Mouse (Mus musculus) left cerebral cortex, postnatal 25 days (tissue): Measurements from ENCODE around the gene Gm13030. TPM values are rescaled to one million over a fixed set of nuclear protein-coding genes. Genes with fewer than 3 reads are reported as not detected.
A peak's percentile ranks its signal among the peaks of the same experiment; 100 is the strongest.
"Not testable (repeated sequence)": the region's sequence is repeated elsewhere in the genome, so short reads cannot be mapped to it uniquely, and the experiment has no call there.

Experiments
- DNase-seq, 2 experiments: peaks; one replicate each; pipeline ENCODE4 v3.0.0; 2022; ENCODE audit warnings: low spot score in 2 of 2, mixed read lengths in 1 of 2
- intact Hi-C: fragments of 180-260 bp; cut with DNase I; formaldehyde crosslinking; loops from one replicate; pipeline ENCODE4 v1.15.1; 2025
- total RNA-seq, 2 experiments: library from RNA; stranded (reverse); gene quantifications; 2 replicates each; pipeline ENCODE4 v1.2.3; 2021

Gene Gm13030
- total RNA-seq, 2 experiments from 2014 or later = not detected

- intact Hi-C loops, DNase-seq: not testable (repeated sequence)
These were observed 1.5 kb upstream of the Gm13030 start for GRCm38 (mm10) chr4:138875275-138875674.

- no peak for DNase-seq
- intact Hi-C loops = no loop called here
These were observed 5.1 kb downstream of the Gm13030 start for GRCm38 (mm10) chr4:138868666-138869065.

DNA sequence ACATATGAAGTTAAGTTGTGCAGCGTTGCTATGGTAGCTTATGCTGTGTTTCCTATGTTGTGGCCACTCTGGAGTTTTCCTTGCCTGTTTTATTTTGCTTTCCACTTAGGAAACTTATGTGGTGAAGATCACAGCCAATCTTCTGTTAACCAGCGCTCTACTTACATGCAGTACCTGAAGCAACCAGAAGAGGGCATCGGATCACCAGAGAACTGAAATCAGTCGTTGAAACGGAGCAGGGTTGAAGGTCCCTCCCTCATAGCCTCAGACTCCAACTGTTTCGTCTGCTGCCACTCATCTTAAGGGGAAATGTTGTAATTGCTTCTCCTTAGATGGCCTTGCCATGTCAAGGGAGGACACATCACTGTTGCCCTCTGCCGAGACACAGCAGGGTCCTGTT is 7.4 kb downstream of the Gm13030 start:
- DNase-seq = peak; percentile 75 to 82
- intact Hi-C loops = loop anchor here (1.0 kb wide), 1 partner anchor 18 kb away; no protein-coding TSS in a partner anchor

- DNase-seq = no peak
- intact Hi-C loops = loop anchor here (1.0 kb wide), 1 partner anchor 18 kb away; no protein-coding TSS in a partner anchor
These were observed 7.8 kb downstream of the Gm13030 start for GRCm38 (mm10) chr4:138865991-138866390.

DNA sequence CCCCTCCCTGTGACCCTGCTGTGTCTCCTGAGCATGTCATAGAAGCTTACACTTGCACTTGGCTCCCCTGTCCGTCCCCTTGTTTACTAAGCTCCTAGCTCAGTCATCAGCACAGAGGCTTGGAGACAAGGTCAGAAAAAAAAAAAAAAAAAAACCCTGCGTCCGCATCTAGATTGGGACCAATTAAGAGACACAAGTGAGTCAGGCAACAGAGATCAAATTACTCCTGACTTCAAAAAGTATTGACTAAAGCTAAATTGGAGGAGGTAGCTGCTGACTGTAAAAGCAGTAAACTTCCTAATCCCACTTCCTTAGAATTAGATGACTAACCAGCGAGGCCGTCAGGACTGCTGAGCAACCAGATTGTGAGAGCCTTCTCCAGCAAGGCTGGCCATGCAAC is 8.7 kb downstream of the Gm13030 start:
- no peak for DNase-seq
- intact Hi-C loops = no loop called here

GRCm38 (mm10) chr4:138863344-138863998 is 10.3 kb downstream of the Gm13030 start, which contains the start of gene Pla2g5:
TSS of gene Pla2g5 (minus strand) at chr4:138863482.
- intact Hi-C loops = no loop called here
- no peak for DNase-seq

- DNase-seq = peak; percentile 66 to 82
- intact Hi-C loops = loop anchor here (10.0 kb wide), 1 partner anchor 535 kb away; the partner anchor contains the start of gene Pink1
These were observed 14.0 kb downstream of the Gm13030 start for GRCm38 (mm10) chr4:138859728-138860127.

GRCm38 (mm10) chr4:138859245-138859644 is 14.5 kb downstream of the Gm13030 start:
- DNase-seq = no peak
- intact Hi-C loops = loop anchor here (10.0 kb wide), 1 partner anchor 534 kb away; the partner anchor contains the start of gene Pink1

- DNase-seq = peak in 1 of 2 experiments; percentile 75
- intact Hi-C loops = loop anchor here (10.0 kb wide), 1 partner anchor 534 kb away; the partner anchor contains the start of gene Pink1
These were observed 15.3 kb downstream of the Gm13030 start for GRCm38 (mm10) chr4:138858446-138858845.

DNA sequence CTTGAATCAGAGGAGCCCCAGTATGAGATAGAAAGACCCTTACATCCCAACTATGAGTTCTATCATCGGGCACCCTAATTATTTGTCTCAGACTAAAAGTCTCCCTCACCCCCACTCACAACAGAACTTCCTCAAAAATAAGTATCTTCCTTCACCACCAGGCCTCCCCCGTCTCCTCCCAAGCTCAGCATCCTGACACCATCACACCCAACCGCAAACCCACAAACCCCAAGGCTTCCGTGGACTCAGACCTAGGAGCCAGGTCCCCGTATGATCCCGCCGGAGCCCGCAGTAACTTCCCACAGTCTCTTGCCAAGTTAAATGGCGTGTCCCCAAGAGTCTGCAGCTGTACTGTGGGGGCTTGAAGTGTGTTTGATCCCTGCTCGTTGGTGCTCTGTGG is 16.2 kb downstream of the Gm13030 start:
- no peak for DNase-seq
- intact Hi-C loops = loop anchor here (10.0 kb wide), 1 partner anchor 533 kb away; the partner anchor contains the start of gene Pink1

DNA sequence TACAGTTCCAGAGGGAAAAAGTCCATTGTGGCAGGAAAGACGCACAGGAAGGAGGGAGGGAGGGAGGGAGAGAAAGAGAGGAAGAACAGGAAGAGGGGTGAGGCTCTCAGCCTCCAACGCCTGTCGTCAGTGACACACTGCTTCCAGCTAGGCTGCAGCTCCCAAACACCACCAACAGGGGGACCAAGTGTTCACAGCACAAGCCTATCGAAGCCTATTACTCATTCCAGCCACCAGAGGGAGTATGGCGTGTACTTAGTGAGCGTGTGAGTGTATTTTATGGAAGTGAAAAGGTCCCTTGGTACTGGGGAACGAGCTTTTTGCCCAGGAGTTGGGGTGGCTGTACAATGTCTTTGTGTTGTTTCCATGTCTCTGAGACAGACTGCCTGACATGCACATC is 17.3 kb downstream of the Gm13030 start:
- intact Hi-C loops = loop anchor here (10.0 kb wide), 1 partner anchor 532 kb away; the partner anchor contains the start of gene Pink1
- peak; percentile 71 to 83 for DNase-seq

- peak in 1 of 2 experiments; percentile 74 for DNase-seq
- intact Hi-C loops = loop anchor here (10.0 kb wide), 1 partner anchor 530 kb away; the partner anchor contains the start of gene Pink1
These were observed 18.6 kb downstream of the Gm13030 start for GRCm38 (mm10) chr4:138855092-138855632.

DNA sequence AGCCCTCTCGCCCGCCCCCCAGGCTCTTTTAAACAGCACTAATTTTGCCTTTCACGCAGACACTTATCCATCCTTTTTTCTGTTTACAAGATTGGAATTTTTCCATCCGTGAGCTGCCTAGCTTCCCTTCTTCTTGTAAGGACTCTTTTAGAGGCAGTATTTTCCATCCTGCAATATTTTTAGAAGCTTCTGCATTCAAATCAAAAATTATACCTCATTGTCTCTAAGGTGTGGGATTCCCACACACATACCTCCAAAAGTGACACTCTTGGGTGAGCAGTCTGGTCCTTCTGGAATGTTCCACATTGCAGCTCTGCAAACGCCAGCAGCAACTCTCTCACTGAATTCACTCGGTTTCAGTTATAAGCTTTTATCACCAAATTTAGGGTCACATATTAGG is 20.8 kb downstream of the Gm13030 start:
- intact Hi-C loops = loop anchor here (10.0 kb wide), 1 partner anchor 528 kb away; the partner anchor contains the start of gene Pink1
- DNase-seq = peak in 1 of 2 experiments; percentile 77

- intact Hi-C loops = loop anchor here (1.0 to 10.0 kb wide), 4 partner anchors 103 to 527 kb away; partner anchors contain the start of gene Pink1
- DNase-seq = peak; percentile 78 to 92
These were observed 22.3 kb downstream of the Gm13030 start for GRCm38 (mm10) chr4:138851463-138851862.

DNA sequence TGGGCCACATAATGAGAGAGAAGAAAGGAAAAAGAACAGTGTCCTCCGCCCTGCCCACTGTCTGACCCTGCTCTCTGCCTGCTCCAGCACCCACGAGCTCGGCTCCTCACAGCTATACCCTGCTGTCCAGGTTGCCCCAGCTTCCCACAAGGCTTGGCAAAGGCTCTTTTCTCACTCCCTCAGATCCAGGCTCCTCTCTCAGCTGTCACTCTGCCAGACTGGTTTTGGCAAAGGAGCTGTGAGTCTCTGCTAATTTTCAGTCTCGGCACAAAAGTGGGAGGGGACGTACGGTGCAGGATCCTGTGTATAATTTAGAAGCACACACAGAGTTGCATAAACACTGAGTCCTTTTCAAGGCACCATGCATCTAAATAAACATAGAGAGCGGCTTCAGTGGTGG is 32.4 kb downstream of the Gm13030 start:
- DNase-seq = peak; percentile 82 to 98
- intact Hi-C loops = loop anchor here (5.0 kb wide), 1 partner anchor 294 kb away; no protein-coding TSS in a partner anchor

DNA sequence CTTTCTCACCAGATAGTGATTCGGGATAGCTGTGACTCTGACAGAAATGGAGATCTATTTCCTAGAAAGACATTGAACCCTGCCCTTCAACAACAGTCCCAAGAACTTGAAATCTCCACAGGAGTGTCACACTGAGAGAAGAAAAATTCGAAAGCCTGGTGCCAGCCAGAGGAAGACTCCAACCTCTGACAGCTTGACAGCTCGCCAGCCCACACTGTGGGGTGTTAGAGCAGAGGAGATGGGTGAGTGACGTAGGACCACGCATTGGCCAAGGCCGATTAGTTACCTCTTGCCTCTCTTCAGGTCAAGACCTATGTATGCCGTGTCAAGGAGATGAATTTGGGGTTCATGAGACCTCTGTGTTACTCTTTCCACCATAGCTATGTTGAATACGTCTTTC is 33.0 kb downstream of the Gm13030 start:
- intact Hi-C loops = loop anchor here (5.0 kb wide), 1 partner anchor 293 kb away; no protein-coding TSS in a partner anchor
- DNase-seq = no peak

DNA sequence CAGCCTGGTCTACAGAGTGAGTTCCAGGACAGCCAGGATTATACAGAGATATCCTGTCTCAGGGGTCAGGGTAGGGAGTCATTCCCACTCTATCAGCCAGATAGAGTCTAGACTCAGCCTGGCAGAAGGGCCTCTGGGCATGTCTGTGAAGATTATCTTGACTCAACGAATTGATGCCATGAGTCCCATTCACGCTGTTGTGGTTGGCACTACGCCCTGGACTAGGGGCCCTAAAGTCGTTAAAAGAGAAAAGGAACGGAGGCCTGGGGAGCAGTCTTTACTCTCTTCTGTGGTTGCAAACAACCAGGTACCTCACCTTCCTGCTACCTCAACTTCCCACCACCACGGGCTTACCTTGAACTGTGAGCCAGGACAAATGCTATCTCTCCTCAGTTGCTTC is 34.0 kb downstream of the Gm13030 start:
- intact Hi-C loops = loop anchor here (5.0 kb wide), 1 partner anchor 293 kb away; no protein-coding TSS in a partner anchor
- no peak for DNase-seq

DNA sequence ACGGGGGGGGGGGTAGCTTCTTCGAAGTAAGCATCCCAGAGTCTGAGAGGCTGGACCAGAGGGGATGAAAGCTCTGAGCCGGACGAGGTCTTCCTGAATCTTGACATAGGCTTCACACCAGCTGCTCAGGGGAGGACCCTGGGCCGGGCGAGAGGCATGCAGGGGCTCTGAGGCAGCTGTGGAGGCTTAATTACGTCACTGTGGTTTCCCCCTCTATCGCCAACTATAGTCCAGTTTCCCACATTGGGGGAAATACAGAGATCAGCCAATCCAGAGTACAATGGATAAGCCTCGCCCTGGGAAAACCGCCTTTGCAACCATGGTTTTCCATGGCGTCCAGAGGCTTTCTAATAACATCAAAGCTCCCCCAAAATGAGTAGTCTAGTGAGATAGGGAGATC is 46.6 kb downstream of the Gm13030 start:
- no peak for DNase-seq
- intact Hi-C loops = no loop called here

- intact Hi-C loops = no loop called here
- no peak for DNase-seq
These were observed 47.8 kb downstream of the Gm13030 start for GRCm38 (mm10) chr4:138825751-138826567.

DNA sequence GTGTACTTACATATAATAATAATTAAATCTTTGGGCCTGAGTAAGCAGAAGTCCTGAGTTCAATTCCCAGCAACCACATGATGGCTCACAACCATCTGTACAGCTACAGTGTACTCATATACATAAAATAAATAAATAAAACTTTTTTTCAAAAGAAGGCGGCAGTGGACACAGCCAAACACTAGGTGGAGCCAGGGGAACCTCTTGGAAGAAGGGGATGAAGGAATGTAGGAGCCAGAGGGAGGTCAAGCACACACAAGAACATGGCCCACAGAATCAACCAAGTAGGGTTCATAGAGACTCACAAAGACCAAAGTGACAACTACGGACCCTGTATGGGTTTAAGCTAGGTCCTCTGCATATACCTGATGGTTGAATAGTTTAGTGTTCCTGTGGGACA is 49.1 kb downstream of the Gm13030 start:
- no peak for DNase-seq
- intact Hi-C loops = no loop called here
